Mouse (Mus musculus) limb, embryonic 11.5 days (tissue): ENCODE measurements around the gene Ube2l6. TPM values are rescaled to one million over a fixed set of nuclear protein-coding genes. Genes with fewer than 3 reads are reported as not detected.

Experiments
- ATAC-seq: fragments of 200-750 bp; cut with Nextera tagmentation; 2 replicates; pipeline ENCODE4 v1.8.0; 2017; ENCODE audit warnings: low read depth; ENCODE audit not compliant: insufficient number of reproducible peaks, low FRiP score, low TSS enrichment
- DNase-seq: peaks from one replicate; pipeline ENCODE4 v3.0.0-alpha.2; 2015; ENCODE audit warnings: low spot score
- H3K27ac ChIP-seq: fragments of 300-500 bp; sonication (generic); replicated peaks from 2 replicates; pipeline ENCODE4 v1.5.1; 2014; ENCODE audit warnings: low read depth, mild to moderate bottlenecking, low read length
- H3K27me3 ChIP-seq: fragments of 300-500 bp; sonication (generic); 2 replicates; pipeline ENCODE4 v1.6.1; 2014; ENCODE audit warnings: mild to moderate bottlenecking, low read length, mixed read lengths; ENCODE audit not compliant: control insufficient read depth, insufficient read depth
- H3K36me3 ChIP-seq: fragments of 300-500 bp; sonication (generic); 2 replicates; pipeline ENCODE4 v1.6.1; 2014; ENCODE audit warnings: mild to moderate bottlenecking, low read length, moderate library complexity, mixed read lengths; ENCODE audit not compliant: control insufficient read depth, insufficient read depth
- H3K4me1 ChIP-seq: fragments of 300-500 bp; sonication (generic); 2 replicates; pipeline ENCODE4 v1.6.1; 2014; ENCODE audit warnings: low read length, mixed read lengths; ENCODE audit not compliant: control insufficient read depth, insufficient read depth
- H3K4me2 ChIP-seq: fragments of 300-500 bp; sonication (generic); 2 replicates; pipeline ENCODE4 v1.6.1; 2014; ENCODE audit warnings: low read depth, mild to moderate bottlenecking, moderate library complexity; ENCODE audit not compliant: severe bottlenecking
- H3K4me3 ChIP-seq: fragments of 300-500 bp; sonication (generic); 2 replicates; pipeline ENCODE4 v1.5.1; 2014; ENCODE audit warnings: low read depth, low read length
- H3K9ac ChIP-seq: fragments of 300-500 bp; sonication (generic); 2 replicates; pipeline ENCODE4 v1.6.1; 2014; ENCODE audit warnings: mild to moderate bottlenecking, low read length
- H3K9me3 ChIP-seq: fragments of 300-500 bp; sonication (generic); 2 replicates; pipeline ENCODE4 v1.6.1; 2016; ENCODE audit warnings: low read length; ENCODE audit not compliant: control insufficient read depth
- WGBS: fragments of 180-500 bp; shearing (Covaris S2); extraction: QIAGEN DNeasy Blood & Tissue Kit; methylation state at CpG from one replicate; pipeline ENCODE4 v1.1.7; 2014; 5-methylcytosine and 5-hydroxymethylcytosine counted together
- polyA plus RNA-seq: library from polyadenylated mRNA; unstranded; fragments of >200 nt; fragmentation: Nextera tagmentation; extraction: Ambion mirVana; gene quantifications from 2 replicates; pipeline ENCODE4 v1.2.1, GENCODE M21; 2014

The Ube2l6 gene
- polyA plus RNA-seq, 1 experiment from 2014 or later, result 23.3 TPM

DNA sequence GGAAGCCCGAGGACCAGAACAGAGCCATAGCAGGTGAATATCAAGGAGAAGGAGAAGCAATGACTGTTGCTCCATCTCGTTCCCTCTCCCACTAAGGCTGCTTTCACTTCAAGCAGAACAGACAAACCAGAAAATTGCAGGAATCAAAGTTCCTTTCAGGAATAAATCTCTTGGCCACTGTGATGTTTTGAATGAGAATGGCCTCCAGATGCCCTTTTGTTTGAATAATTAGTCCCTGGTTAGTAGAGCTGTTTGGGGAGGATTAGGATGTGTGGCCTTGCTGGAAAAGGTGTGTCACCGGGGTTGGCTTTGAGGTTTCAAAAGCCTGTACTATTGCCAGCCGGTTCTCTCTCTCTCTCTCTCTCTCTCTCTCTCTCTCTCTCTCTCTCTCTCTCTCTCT, 36.3 kb upstream of the Ube2l6 start:
- Histone ChIP-seq H3K27ac (no peak overlapping the region), H3K4me2 (no peak overlapping the region), H3K36me3 (no peaks in the 10 kb centered on the region), H3K9ac (no peak overlapping the region), H3K9me3 (no peaks in the 10 kb centered on the region), H3K4me3 (no peak overlapping the region), H3K4me1 (no peaks in the 10 kb centered on the region), H3K27me3 (no peaks in the 10 kb centered on the region)
- no peak for ATAC-seq
- no peak for DNase-seq
- 68% methylated on average over 4 of the region's 4 CpGs for WGBS

DNA sequence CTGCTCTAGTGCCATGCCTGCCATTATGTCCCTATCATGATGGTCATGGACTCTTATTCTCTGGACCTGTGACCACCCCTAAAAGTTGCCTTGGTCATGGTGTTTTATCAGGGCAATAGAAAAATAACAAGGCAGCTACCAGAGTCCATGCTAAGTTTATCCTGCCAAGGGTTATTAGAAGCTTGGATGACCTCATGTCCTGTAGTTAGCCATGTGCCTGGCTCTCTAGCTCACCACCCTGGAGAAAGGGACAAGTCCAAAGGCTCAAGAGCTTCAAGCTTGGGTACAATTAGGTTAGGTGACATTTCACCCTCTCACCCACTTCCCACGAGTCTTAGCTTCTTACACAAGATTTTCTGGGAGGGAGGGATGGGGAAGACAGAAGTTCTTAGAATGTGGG, 35.8 kb upstream of the Ube2l6 start:
- no peak overlapping the region for H3K27ac ChIP-seq
- DNase-seq, result no peak
- no peaks in the 10 kb centered on the region for H3K27me3 ChIP-seq
- no peak overlapping the region for H3K4me2 ChIP-seq
- no peaks in the 10 kb centered on the region for H3K36me3 ChIP-seq
- ATAC-seq, result no peak
- H3K4me1 ChIP-seq, result no peaks in the 10 kb centered on the region
- 56% methylated on average over 1 of the region's 1 CpGs for WGBS
- no peak overlapping the region for H3K9ac ChIP-seq
- no peaks in the 10 kb centered on the region for H3K9me3 ChIP-seq
- no peak overlapping the region for H3K4me3 ChIP-seq

DNA sequence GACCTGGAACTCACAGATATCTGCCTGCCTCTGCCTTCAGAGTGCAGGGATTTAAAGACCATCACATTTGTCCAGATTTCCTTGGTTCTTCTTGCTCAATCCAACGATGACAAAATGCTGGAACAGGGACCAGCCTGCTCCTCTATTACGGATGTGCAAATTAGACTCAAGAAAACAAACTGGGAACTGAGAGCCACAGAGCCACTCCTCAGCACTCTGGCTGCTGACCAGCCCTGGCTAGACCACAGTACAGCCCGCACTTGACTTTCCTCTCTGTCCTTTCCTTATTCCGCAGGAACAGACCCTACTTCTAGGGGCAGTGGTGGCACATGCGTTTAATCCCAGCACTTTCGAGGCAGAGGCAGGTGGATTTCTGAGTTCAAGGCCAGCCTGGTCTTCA, 28.1 kb upstream of the Ube2l6 start:
- H3K4me3 ChIP-seq, result no peak overlapping the region
- H3K36me3 ChIP-seq, result no peaks in the 10 kb centered on the region
- H3K4me2 ChIP-seq, result no peak overlapping the region
- DNase-seq, result no peak
- H3K27ac ChIP-seq, result no peak overlapping the region
- no peaks in the 10 kb centered on the region for H3K27me3 ChIP-seq
- ATAC-seq, result no peak
- H3K9ac ChIP-seq, result no peak overlapping the region
- WGBS, result 79% methylated on average over 6 of the region's 6 CpGs
- no peaks in the 10 kb centered on the region for H3K9me3 ChIP-seq
- H3K4me1 ChIP-seq, result peaks cover 4% of the 10 kb centered on the region; the same call in 1 of the 2 replicates

DNA sequence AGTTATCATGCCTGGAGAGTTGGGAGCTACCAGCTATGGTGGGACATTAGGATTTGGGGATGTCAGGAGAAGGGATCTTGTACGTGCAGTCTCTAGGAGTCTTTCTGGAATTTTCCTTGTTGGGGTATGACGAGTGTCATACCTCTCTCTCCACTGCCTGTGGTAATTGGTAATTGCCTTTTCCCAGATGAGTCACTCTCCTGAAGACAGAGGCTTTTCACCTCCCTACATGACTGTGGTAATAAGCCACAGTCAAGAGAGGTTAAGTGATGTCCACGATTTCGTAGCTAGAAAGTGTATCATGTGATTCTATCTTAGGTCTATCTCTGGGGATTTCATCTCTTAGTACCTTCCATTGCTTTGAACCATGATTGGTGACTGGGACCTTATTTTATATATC, 26.2 kb upstream of the Ube2l6 start:
- DNase-seq (no peak), ATAC-seq (no peak)
- H3K4me1 ChIP-seq, result peaks cover 4% of the 10 kb centered on the region; the same call in 1 of the 2 replicates
- H3K27ac ChIP-seq, result no peak overlapping the region
- no peaks in the 10 kb centered on the region for H3K36me3 ChIP-seq
- H3K4me3 ChIP-seq, result no peak overlapping the region
- no peak overlapping the region for H3K4me2 ChIP-seq
- H3K9me3 ChIP-seq, result no peaks in the 10 kb centered on the region
- WGBS, result 88% methylated on average over 4 of the region's 4 CpGs
- no peaks in the 10 kb centered on the region for H3K27me3 ChIP-seq
- no peak overlapping the region for H3K9ac ChIP-seq

DNA sequence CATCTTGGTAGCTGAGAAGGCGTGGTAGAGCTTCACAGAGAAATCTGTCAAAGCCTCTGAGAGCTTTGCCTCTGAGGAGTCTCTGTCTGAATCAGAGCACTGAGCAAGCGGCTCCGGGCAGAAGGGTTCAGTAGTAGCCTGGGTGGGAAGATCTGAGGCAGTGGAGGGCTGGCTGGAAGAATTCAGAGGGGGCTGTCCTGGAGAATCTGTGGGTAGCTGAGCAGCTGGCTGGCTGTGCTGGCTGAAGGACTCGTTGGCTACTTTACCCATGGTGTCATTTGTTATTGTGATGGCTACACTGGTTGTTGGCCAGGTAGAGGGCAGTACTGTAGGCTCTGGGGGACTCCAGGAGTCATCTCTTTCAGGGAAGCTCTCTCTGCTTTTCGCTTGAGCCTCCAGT, 25.4 kb upstream of the Ube2l6 start:
- ATAC-seq (no peak), DNase-seq (no peak)
- Histone ChIP-seq H3K27ac (no peak overlapping the region), H3K4me3 (no peak overlapping the region), H3K36me3 (no peaks in the 10 kb centered on the region), H3K4me2 (no peak overlapping the region), H3K9me3 (no peaks in the 10 kb centered on the region), H3K4me1 (peaks cover 4% of the 10 kb centered on the region; the same call in 1 of the 2 replicates), H3K9ac (no peak overlapping the region), H3K27me3 (no peaks in the 10 kb centered on the region)
- 77% methylated on average over 5 of the region's 5 CpGs for WGBS

DNA sequence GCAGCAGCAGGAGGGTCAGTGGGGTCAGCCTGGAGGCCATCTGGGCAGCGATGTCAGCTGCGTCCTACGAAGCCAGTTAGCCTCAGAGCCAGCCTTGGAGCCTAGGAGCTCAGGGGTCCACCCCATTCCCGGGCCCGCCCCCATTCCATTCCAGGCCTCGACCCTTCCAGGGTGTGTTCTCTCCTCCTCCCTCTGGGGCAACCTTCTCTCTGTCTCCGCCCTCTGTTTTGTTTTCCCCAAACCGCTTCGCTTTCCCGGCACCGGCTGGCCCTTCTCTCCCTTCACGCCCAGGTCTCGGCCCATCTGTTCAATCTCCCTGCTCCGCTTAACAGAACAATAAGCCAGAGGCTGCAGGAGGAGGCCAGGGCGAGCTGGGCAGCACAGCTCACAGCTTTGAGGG, 23.9 kb upstream of the Ube2l6 start:
- Histone ChIP-seq H3K27ac (no peak overlapping the region), H3K27me3 (no peaks in the 10 kb centered on the region), H3K4me1 (peaks cover 4% of the 10 kb centered on the region; the same call in 1 of the 2 replicates), H3K9ac (peak overlapping the region; percentile 9; the same call in 1 of the 2 replicates), H3K4me3 (peak overlapping the region; percentile 6; the same call in 1 of the 2 replicates), H3K4me2 (peak overlapping the region; percentile 33), H3K9me3 (no peaks in the 10 kb centered on the region), H3K36me3 (no peaks in the 10 kb centered on the region)
- DNase-seq, result peak; percentile 78
- 2% methylated on average over 14 of the region's 15 CpGs for WGBS
- ATAC-seq, result peak; percentile 94

DNA sequence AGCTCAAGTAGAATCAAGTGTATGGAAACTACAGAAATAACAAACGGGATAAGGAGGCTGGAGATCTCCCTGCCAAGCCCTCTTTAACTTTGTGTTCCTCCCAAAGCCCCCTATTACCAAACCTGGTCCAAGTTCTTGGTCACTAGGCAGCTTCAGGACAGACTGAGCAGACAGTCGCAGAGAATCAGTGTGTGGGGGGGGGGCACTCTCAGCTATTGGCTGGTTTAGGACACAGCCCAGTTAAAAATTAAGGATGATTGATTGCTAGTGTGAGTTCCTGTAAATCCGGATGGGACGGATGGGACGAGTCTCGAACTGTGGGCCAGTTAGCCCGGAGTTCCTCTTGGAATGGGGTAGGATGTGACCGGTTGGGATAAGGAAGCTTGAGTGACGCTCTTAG, 23.4 kb upstream of the Ube2l6 start, which contains the start of gene Serping1:
TSS of gene Serping1 (minus strand) at position 204 of the 400 bp plus-strand sequence.
- Histone ChIP-seq H3K4me1 (peaks cover 4% of the 10 kb centered on the region; the same call in 1 of the 2 replicates), H3K9me3 (no peaks in the 10 kb centered on the region), H3K4me3 (peak within 1 kb of the TSS; percentile 6; the same call in 1 of the 2 replicates), H3K27ac (no peak within 1 kb of the TSS), H3K36me3 (no peaks in the 10 kb centered on the region), H3K9ac (peak within 1 kb of the TSS; percentile 9; the same call in 1 of the 2 replicates), H3K4me2 (peak within 1 kb of the TSS; percentile 33), H3K27me3 (no peaks in the 10 kb centered on the region)
- 67% methylated on average over 9 of the region's 9 CpGs for WGBS
- DNase-seq, result no peak
- peak; percentile 36; the same call in 1 of the 2 replicates for ATAC-seq

DNA sequence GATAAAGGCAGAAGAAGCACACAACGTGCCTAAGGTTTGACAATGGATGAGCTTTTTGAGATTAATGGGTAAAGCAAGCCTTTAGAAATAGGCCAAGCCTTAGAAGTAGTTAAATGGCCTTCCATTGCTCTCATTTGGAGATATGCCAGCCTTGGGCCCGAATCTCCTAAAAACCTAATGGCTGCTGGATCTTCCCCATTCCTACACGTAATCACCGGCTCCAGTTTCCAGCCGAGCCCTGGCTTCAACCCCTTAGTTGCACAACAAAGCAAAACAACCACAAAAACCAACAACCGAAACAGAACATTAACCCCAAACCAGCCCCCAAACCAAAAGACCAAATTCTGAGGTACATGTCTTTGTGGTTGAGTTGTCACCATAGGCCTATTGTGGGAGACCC, 23.0 kb upstream of the Ube2l6 start:
- Histone ChIP-seq H3K9me3 (no peaks in the 10 kb centered on the region), H3K4me3 (no peak overlapping the region), H3K9ac (no peak overlapping the region), H3K4me1 (peaks cover 4% of the 10 kb centered on the region; the same call in 1 of the 2 replicates), H3K27me3 (no peaks in the 10 kb centered on the region), H3K27ac (no peak overlapping the region), H3K4me2 (no peak overlapping the region), H3K36me3 (no peaks in the 10 kb centered on the region)
- WGBS, result 88% methylated on average over 6 of the region's 6 CpGs
- DNase-seq, result no peak
- ATAC-seq, result no peak

DNA sequence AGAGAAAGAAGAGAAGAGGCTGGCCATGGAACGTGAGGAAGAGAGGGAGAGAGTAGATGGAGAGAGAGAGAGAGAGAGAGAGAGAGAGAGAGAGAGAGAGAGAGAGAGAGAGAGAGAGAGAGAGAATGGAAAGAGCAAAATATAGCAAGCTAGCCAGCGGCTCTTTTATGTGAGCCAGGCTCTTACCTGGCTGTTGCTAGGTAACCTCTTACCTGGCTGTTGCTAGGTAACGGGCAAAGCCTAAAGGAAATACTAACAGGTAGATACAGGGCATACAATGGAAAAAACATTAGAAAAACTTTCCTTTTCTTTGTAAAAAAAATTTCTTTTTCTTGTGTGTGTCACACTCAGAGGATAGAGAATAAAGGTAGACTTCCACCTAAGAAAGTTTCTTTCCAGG, 20.9 kb upstream of the Ube2l6 start:
- Histone ChIP-seq H3K9ac (no peak overlapping the region), H3K9me3 (no peaks in the 10 kb centered on the region), H3K4me2 (no peak overlapping the region), H3K27ac (no peak overlapping the region), H3K36me3 (no peaks in the 10 kb centered on the region), H3K4me1 (peaks cover 4% of the 10 kb centered on the region; the same call in 1 of the 2 replicates), H3K27me3 (no peaks in the 10 kb centered on the region), H3K4me3 (no peak overlapping the region)
- DNase-seq (no peak), ATAC-seq (no peak)
- 62% methylated on average over 3 of the region's 3 CpGs for whole genome bisulfite sequencing
